Mouse (Mus musculus): ENCODE results near the gene Dlx1. TPM values are rescaled to one million over a fixed set of nuclear protein-coding genes. Genes with fewer than 3 reads are reported as not detected.

Gene Dlx1
- polyA plus RNA-seq (2017; shearing (Covaris generic)) = under 1 TPM in 1 of 2 experiments, not detected in 1; 0.16 TPM

GRCm38 (mm10) chr2:71528014-71528713 lies at the start of gene Dlx1:
TSS of gene Dlx1 (plus strand) at chr2:71528113.

GRCm38 (mm10) chr2:71546640-71547071 lies 18.7 kb downstream of the Dlx1 start, which contains the start of gene Dlx2:
TSS of gene Dlx2 (minus strand) at chr2:71546754.

Other genes with a start within 250 kb of the Dlx1 start
- 10 to 100 TPM; 87.7 to 92.5 TPM for gene Slc25a12, start 160.4 kb upstream of the Dlx1 start, polyA plus RNA-seq (2017; shearing (Covaris generic))
- 10 to 100 TPM; 55.6 to 79.3 TPM for gene Hat1, start 139.2 kb upstream of the Dlx1 start, polyA plus RNA-seq (2017; shearing (Covaris generic))
- gene Metap1d, start 74.8 kb upstream of the Dlx1 start, polyA plus RNA-seq (2017; shearing (Covaris generic)) = 10 to 100 TPM; 12.6 to 13.3 TPM
- not detected for gene Dlx2, start 18.6 kb downstream of the Dlx1 start, polyA plus RNA-seq (2017; shearing (Covaris generic))
- 100 to 1,000 TPM; 105 to 114 TPM for gene Itga6, start 217.5 kb downstream of the Dlx1 start, polyA plus RNA-seq (2017; shearing (Covaris generic))

Measured in activated CD4-positive, CD25-positive, alpha-beta regulatory T cell (primary cell).